Mouse (Mus musculus): ENCODE results near the gene Gm45618. TPM values are rescaled to one million over a fixed set of nuclear protein-coding genes. Genes with fewer than 3 reads are reported as not detected.
"Not testable (repeated sequence)": the region's sequence is repeated elsewhere in the genome, so short reads cannot be mapped to it uniquely, and the experiment has no call there.

Gene Gm45618
- total RNA-seq (2021) = not detected
- long read RNA-seq, experiment 1 = 0 reads
- long read RNA-seq, experiment 2 = 0 reads

DNA sequence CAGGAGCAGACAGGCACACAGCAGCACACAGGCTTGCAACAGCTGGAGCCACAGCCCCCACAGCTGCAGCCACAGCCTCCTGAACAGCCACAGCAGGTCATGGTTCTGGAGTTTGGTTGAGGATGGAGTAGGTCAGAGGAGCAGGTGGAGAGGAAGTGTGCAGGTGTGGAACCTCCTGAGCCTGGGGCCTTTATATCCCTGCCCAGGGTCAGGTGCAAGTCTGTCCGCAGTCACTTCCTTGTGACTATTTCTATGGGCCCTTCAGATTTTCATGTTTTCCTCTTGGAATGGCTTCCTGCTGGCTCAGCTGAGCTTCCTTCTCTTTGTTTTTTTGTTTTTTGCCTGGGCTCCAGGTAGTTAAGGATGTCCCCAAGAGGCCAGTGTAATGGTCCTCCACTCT lies at the start of gene Gm45618:
Gm45618 (minus strand) TSS at position 101 of the 400 bp plus-strand sequence.
- not testable (repeated sequence) for DNase-seq (ENCODE audit: low spot score in 2 of 2)

DNA sequence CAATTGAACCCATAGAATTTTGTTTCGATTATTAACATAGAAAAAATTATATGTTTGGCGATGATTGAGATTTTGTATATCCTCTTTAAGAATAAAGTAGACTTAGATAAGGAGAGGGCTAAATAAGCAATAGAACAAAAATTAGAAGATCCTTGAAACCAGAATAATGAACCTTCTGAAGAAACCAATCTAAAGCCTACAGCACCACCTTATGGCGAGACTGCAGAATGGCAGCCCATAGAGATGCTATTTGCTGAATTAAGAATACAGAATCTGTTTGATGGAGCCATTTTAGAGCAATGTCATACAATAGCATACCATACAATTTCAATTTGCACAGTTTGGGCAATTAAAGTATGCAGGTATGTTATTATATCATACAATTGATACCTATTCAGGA lies 49.3 kb upstream of the Gm45618 start:
- DNase-seq (ENCODE audit: low spot score in 2 of 2) = no peak

DNA sequence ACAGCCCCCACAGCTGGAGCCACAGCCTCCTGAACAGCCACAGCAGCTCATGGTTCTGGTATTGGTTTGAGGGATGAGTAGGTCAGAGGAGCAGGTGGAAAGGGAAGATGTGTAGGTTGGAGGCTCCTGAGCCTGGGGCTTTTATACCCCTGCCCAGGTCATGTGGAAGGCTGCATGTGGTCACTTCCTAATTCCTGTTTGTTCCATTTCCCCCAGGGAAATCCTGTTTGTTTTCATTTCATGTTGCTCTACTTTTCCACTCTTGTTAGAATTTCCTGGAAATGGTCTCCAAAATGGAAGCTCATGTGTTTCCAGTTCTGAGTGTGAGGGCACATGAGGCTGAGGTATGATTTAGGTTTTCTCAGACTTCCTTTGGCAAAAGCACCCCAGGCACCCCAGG lies 45.1 kb upstream of the Gm45618 start, which contains the start of gene Gm4553:
Gm4553 (minus strand) TSS at position 101 of the 400 bp plus-strand sequence.
- not testable (repeated sequence) for DNase-seq (ENCODE audit: low spot score in 2 of 2)

DNA sequence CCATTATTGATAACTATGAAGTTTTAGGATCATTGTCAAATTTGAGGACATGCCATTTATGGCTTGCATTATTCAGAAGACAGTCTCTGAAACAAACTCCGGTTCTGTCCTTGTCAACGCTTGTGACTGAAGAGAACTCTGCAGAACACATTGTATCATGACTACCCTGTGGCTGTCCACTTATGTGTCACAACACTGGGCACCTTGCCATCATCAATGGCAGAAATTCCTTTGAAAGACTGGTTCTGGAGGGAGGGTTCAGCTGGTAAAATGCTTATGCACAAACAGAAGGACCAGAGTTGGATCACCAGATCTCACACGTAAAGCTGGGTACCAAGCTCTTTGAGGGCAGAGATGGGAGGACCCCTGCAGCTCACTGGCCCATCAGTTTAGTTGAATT lies 38.8 kb upstream of the Gm45618 start:
- DNase-seq (ENCODE audit: low spot score in 2 of 2) = no peak

DNA sequence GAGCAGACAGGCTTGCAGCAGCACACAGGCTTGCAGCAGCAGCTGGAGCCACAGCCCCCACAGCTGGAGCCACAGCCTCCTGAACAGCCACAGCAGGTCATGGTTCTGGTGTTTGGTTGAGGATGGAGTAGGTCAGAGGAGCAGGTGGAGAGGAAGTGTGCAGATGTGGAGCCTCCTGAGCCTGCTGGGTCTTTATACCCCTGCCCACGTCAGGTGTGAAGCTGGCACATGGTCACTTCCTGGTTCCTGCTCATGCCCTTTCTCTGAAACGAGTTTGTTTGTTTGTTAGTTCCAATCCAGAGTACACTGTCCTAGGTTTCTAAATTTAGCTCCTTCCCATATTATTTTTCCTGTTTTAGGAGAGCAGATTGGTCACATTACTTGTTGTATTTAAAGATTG lies 36.5 kb upstream of the Gm45618 start, which contains the start of gene Gm29735:
Gm29735 (minus strand) TSS at position 101 of the 400 bp plus-strand sequence.
- DNase-seq (ENCODE audit: low spot score in 2 of 2) = not testable (repeated sequence)

DNA sequence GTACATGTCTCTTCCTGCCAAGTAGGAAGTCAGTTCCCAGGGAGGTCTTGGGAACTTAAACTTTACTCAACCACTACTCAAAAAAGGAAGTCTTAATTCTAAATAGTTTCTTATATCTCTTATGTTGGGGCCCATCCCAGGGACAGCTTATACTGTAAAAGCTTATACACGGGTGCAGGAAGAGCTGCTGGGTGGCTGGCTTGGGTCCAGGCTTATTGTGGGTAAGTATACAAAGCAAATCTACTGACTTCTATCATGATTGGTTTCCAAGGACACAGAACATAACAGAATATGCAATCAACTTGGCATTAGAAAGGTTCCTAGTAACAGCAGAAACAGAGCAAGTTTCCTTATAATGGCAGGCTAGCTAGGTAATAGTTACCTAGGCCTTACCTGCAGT lies 34.8 kb upstream of the Gm45618 start:
- DNase-seq (ENCODE audit: low spot score in 2 of 2) = no peak

DNA sequence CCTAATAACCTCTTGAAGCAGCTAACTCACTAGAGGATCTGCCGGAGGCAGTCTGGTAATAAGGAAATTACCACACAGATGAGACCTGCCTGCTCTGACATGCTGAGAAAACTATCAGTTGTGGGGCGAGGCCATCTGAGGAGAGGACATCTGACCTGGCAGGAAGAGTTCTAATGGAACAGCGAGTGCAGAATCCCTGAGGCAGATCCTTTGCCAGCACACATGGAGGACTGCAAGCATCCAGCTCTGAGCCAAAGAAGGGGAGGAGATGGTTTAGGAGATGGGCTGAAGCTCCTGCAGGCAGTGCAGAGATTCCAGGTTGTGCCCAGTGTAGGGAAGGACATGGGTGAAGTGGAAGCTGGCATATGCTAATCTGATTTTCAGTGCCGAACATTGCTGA lies 31.7 kb upstream of the Gm45618 start:
- DNase-seq (ENCODE audit: low spot score in 2 of 2) = no peak

DNA sequence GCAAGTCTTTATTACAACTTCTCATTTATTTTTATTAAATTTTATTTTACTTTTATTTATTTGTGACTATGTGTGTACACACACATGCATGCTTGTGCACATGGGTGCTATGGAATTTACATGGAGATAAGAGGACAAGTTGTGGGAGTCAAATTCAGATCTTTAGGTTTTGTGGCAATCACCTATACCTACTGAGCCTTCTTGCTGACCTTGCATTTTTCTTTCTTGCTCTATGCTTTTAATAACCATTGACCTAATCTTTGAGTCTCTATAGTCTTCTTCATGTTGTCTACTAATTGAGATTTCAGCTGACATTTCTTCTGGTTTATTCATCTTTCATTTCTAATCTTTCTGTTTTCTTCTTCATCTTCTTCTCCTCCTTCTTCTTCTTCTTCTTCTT lies 28.1 kb upstream of the Gm45618 start:
- no peak for DNase-seq (ENCODE audit: low spot score in 2 of 2)

DNA sequence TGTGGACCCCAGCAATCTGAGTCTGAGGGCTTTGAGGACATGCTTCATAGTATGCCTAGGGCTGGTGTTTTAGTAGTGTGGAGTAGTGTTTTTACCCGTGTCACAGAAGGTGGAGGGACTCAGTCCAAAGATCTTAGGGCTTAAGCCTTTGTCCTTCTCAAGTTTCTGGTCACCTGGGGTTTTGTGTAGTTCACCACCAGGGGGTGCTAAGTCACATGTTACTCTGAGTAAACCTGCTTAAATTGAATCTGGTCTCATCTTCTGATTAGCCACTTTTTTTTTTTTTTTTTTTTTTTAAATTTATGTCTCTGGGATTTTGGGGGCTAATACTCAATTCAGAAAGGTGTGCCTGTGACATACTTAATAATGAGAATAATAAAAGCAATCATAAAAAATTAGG lies 25.5 kb upstream of the Gm45618 start:
- peak; percentile 33 to 34 for DNase-seq (ENCODE audit: low spot score in 2 of 2)

DNA sequence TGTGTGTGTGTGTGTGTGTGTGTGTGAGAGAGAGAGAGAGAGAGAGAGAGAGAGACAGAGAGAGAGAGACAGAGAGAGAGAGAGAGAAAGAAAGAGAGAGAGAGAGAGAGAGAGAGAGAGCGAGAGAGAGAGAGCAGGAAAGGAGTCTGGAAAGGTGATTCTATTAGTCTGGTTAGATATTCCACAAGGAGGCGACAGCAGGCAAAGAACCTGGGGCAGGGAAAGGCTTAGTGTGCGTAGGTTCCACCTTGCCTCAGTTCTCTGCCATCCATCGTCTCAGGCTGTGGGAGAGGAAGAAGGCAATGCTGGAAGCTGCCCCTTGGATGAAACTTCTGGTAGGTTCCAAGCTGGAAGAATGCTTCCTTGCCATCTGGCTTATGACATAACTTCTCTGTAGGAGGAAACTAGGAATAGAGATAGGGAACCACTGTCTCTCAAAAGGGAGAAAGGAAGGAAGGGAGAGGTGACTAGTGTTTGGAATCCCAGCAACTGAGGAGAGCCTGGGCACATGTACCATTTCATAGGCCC lies 24.9 kb upstream of the Gm45618 start:
- DNase-seq (ENCODE audit: low spot score in 2 of 2) = no peak

DNA sequence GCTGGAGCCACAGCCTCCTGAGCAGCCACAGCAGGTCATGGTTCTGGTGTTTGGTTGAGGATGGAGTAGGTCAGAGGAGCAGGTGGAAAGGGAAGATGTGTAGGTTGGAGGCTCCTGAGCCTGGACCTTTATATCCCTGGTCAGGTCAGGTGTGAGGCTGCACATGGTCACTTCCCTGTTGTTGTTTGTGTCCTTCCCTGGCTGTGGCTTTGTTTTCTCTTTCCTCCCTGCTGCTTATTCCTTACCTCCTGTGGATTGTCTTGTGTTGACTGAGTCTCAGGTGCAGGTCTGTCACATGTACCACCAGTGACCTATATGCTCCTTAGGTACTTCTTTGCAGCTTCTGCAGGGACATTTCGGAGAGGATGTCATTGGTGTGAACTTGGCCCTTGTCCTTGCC lies 24.0 kb upstream of the Gm45618 start, which contains the start of gene Gm45337:
Gm45337 (minus strand) TSS at position 101 of the 400 bp plus-strand sequence.
- DNase-seq (ENCODE audit: low spot score in 2 of 2) = no peak

DNA sequence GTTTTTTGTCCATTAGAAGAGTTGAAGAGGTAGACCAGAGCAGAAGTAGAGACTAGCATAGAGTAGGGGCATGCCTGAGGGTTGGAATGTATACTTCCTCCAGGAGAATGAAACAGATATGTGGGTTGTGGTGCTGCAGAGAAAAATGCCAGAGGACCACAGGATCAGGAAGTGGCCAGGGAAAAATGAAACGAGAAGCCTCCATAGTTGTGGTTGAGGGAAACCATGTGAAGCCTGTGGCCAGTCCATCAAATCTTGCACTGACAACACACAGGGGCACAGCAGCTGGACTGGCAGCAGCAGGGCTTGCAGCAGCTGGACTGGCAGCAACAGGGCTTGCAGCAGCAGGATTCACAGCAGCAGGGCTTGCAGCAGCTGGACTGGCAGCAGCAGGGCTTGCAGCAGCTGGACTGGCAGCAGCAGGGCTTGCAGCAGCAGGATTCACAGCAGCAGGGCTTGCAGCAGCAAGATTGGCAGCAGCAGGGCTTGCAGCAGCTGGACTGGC lies 23.0 kb upstream of the Gm45618 start:
- DNase-seq (ENCODE audit: low spot score in 2 of 2) = not testable (repeated sequence)

DNA sequence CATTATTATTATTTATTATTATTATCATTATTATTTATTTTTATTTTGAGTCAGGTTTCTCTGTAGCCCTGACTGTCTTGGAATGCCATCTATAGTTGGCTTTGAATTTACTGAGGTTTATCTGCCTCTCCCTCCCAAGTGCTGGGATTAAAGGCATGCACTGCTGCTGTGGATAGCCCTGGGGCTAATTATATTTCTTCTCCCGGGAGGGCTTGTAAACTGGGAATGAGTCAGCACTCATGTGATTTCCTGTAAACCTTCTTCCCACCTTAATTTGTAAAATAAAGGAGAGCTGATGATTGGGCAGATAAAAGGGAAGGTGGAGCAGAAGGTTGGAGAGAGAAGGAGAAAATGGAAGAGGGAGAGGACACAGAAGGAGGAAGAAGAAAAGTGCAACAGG lies 20.2 kb upstream of the Gm45618 start:
- DNase-seq (ENCODE audit: low spot score in 2 of 2) = no peak

DNA sequence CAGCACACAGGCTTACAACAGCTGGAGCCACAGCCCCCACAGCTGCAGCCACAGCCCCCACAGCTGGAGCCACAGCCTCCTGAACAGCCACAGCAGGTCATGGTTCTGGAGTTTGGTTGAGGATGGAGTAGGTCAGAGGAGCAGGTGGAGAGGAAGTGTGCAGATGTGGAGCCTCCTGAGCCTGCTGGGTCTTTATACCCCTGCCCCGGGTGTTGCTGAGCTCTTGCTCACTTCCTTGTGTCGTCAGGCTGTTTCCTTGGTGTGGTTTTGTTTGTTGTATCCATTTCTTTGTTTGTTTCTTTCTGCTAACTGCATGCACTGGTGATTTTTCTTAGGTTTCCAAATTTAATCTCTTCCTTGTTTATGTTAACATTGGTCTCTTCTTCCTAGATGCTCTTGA lies 15.4 kb upstream of the Gm45618 start, which contains the start of gene Gm39115:
Gm39115 (minus strand) TSS at position 101 of the 400 bp plus-strand sequence.
- DNase-seq (ENCODE audit: low spot score in 2 of 2) = not testable (repeated sequence)

DNA sequence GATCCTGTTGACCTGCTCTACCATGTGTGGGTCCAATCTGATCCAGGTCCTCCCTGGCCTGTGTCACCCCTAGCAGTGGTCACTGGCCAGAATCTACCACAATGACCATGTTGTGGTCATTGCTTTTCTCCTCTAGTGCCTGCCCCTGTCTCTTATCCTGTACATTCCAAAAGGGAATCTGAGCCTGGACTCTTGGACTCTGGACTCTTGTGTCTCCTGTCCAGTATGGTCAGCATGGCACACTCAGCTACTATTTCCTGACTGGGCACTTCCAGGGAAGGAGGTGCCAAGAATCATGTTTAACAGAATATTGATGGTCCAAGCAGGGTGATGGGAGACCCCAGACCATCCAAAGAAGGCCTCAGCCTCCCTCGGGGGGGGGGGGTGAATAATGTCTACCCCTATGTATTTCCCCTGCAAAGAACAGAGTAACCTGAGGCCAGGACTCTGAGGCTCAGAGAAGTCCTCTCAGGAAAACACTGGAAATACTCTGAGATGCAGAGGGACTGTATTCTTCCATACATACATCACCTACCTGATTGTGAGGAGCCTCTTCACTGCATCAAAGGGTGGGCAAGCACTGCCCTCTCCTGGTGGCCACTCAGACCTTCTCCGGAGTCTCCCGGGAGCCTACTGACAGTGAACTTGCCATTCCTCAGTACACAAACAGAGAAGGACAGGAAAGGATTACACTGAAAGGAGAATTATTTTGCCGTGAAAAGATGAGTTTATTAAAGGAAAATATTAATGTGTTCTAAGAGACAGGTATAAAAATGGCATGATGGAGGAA lies 13.9 kb upstream of the Gm45618 start:
- DNase-seq (ENCODE audit: low spot score in 2 of 2) = no peak

DNA sequence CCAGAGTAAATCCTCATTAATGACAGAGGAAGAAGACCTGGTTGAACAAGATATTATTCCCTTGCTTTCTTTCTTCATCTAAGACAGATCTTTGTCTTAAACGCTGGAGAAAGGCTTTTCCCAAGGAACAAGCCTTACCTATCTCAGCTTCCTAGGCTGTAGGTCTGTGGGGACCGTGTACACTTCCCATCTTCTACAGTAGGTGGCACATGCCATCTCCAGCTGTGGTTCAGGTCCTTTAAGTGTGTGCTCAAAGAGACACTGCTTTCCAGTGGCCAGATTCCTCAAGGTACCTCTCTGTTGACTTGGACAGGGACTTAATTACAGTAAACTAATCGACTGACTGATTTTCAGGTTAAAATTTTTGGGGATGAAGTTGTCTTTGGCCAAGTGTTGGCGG lies 8.3 kb upstream of the Gm45618 start:
- DNase-seq (ENCODE audit: low spot score in 2 of 2) = no peak

DNA sequence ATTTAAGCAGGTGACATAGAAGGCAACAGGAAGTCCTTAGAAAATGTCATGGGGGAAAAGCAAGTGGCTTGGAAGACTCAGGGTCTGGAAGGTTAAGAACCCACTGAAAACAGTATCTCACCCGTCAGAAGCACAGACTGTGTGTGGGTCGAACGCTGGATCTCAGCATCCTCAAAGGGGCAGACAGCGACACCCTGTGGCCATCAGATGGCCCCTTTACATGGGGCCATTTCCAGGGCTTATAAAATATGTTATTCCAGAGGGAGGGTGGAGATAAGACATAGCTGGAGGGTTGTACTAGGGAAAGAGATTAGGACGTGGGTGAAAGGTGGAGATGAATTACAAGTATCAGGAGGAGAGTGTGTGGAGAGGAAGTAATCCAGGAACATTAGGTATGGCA lies 897 bp downstream of the Gm45618 start:
- DNase-seq (ENCODE audit: low spot score in 2 of 2) = peak; percentile 14 to 24

DNA sequence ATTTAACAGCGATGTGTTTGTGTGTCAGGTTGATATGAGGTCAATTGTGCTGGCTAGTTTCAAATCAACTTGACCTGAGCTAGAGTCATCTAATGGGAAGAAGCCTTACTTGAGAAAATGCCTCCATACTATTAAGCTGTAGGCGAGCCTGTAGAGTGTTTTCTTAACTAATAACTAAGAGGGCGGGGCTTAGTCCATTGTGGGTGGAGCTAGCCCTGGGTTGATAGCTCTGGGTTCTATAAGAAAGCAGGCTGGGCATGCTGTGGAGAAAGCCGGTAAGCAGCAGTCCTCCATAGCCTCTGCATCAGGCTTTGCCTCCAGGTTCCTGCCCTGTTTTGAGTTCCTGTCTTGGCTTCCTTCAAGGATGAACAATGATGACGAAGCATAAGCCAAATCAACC lies 15.8 kb downstream of the Gm45618 start:
- DNase-seq (ENCODE audit: low spot score in 2 of 2) = no peak

DNA sequence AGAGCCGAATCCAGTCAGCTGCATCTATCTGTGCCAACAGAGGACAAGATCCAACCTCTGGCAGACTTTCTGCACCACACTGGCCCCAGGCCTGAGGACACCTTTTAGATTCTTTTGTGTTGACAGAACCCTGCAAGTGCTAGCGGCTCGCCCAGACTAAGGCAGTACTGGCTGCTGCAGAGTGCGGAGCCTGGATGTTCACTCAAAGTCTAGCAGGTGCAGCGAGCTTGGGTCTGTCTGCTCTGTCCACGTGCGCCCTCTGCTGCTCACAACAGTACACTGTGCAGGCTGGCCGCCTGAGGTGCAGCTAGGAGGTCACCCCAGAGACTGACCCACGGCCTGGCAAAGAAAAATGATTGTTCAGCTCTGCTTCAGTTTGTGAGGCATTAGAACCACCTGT lies 22.8 kb downstream of the Gm45618 start:
- DNase-seq (ENCODE audit: low spot score in 2 of 2) = peak; percentile 72 to 81

DNA sequence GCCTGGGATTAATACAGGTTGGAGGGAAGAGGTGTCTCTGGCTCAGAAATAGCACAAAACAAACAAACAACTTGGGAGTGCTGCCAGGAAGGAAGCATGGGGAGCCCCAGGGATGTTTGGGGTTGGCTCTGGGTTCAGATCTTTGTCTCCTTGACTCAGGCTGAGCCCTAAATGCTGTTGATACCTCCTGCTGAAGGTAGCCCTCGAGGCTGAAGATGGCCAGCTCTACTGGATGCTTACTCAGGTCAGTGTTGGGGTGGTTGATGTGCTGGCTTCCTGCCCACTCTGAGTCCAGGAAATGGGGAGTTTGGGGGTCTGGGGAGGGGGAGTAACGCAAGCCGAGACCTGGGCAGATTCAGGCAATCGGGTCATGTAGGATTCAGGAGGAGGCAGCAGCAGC lies 23.8 kb downstream of the Gm45618 start:
- DNase-seq (ENCODE audit: low spot score in 2 of 2) = no peak

DNA sequence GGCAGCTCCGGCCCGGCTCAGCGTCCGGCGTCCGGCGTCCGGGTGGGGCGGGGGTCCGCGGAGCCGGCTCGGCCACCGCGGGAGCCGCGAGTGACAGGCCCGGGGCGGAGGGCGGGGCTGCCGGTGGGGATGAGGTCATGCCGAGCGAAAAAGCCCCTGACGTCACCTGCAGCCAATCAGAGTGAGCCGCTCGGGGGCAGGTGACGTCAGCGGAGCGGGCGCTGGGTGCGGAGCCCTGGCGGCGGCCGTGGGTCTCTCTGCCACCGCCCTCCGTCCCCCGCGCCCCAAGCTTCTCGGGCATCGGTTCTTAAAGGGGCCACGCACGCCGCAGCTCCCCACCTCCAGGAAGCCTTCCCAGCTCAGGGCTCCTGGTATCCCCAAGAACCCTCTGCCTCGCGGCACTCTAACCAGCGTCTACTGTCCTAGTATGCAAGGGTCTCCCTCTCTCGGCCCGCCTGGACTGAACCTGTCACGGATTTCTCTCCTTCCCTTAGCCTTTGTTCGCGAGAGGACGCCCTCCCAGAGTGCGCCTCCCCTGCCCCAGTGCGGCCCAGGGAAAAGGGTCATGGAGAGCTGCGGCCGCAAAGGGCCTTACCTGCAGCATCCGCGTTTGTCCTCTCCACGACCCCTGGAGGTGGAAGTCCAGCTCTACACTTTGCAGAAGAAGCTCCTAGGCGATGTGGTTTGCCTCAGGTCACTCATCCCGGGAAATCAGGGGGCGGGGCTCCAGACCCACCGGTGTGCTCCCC lies 25.2 kb downstream of the Gm45618 start, which contains the start of gene Dusp8:
Dusp8 (minus strand) TSS at position 661 of the 749 bp plus-strand sequence.
- peak; percentile 91 to 94 for DNase-seq (ENCODE audit: low spot score in 2 of 2)

Measured in adrenal gland, adult 18-20 months (tissue).